Mouse (Mus musculus) small intestine, adult 2 months (tissue): ENCODE data around the gene Tex22. TPM values are rescaled to one million over a fixed set of nuclear protein-coding genes. Genes with fewer than 3 reads are reported as not detected.

Experiments
- H3K27ac ChIP-seq: fragments of 200-500 bp; 2 replicates; pipeline ENCODE4 v1.5.1; 2012; ENCODE audit warnings: low read depth, low read length, control low read depth, inconsistent platforms; ENCODE audit not compliant: insufficient read depth
- H3K27me3 ChIP-seq: fragments of 200-500 bp; 2 replicates; pipeline ENCODE4 v1.6.1; 2012; ENCODE audit warnings: mild to moderate bottlenecking, moderate library complexity, low read length, inconsistent platforms; ENCODE audit not compliant: control insufficient read depth, insufficient read depth
- H3K36me3 ChIP-seq: fragments of 200-500 bp; 2 replicates; pipeline ENCODE4 v1.6.1; 2012; ENCODE audit warnings: mild to moderate bottlenecking, low read length, control low read depth, inconsistent platforms; ENCODE audit not compliant: control insufficient read depth, insufficient read depth
- H3K4me1 ChIP-seq: fragments of 200-500 bp; 2 replicates; pipeline ENCODE4 v1.6.1; 2012; ENCODE audit warnings: low read length, inconsistent platforms, mixed read lengths; ENCODE audit not compliant: control insufficient read depth, insufficient read depth, insufficient read length
- H3K4me3 ChIP-seq: fragments of 200-500 bp; 2 replicates; pipeline ENCODE4 v1.5.1; 2012; ENCODE audit warnings: low read depth, mild to moderate bottlenecking, control low read depth, inconsistent platforms, low read length, moderate library complexity
- CTCF ChIP-seq: fragments of 200-500 bp; IDR thresholded peaks from 2 replicates; pipeline ENCODE4 v1.5.1; 2012; ENCODE audit warnings: low read depth, mild to moderate bottlenecking, control low read depth, inconsistent platforms, low read length, moderate library complexity, mixed read lengths; ENCODE audit not compliant: insufficient replicate concordance, insufficient read length; ENCODE audit errors: extremely low read depth
- POLR2A ChIP-seq: fragments of 200-500 bp; IDR thresholded peaks from 2 replicates; pipeline ENCODE4 v1.6.1; 2012; ENCODE audit warnings: low read depth, mild to moderate bottlenecking, control low read depth, inconsistent platforms, low read length, moderate library complexity
- WGBS: fragments of 180-500 bp; shearing (Covaris S2); methylation state at CpG from one replicate; pipeline ENCODE4 v1.1.7; 2018; 5-methylcytosine and 5-hydroxymethylcytosine counted together
- polyA plus RNA-seq: library from polyadenylated mRNA; depleted of rRNA; stranded (reverse); fragments of >200 nt; gene quantifications from 2 replicates; pipeline ENCODE4 v1.2.3, GENCODE M21; 2012

Gene Tex22
- polyA plus RNA-seq, 1 experiment = not detected

DNA sequence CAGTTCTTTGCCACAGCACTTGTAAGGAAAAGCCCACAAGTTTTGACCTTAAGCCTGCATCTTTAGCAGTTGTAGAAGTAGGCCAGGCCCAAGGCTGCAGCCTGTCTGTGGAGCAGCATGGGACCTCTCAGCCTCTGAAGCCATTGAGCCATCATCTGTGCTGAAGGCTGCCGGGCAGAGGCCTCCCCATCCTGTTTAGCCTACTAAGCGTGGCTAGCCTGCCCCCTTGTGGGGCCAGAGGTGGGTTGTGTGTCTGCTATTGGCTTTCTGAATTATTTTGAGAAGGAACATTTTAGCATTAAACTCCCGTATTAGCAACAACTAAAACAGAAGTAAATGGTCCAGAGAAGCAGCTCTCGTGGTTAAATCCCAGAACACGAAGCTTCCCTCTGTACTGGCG lies 28.2 kb downstream of the Tex22 start:
- H3K4me1 ChIP-seq = peaks cover 12% of the 10 kb centered on the region
- TF ChIP-seq CTCF (peak; percentile 63; the same call in 1 of the 2 replicates), POLR2A (no peak)
- WGBS = 62% methylated on average over 6 of the region's 6 CpGs
- H3K36me3 ChIP-seq = no peaks in the 10 kb centered on the region
- H3K27me3 ChIP-seq = no peaks in the 10 kb centered on the region; the same call in 1 of the 2 replicates
- no peak overlapping the region for H3K4me3 ChIP-seq
- no peak overlapping the region for H3K27ac ChIP-seq

GRCm38 (mm10) chr12:113103846-113104451 lies 29.6 kb downstream of the Tex22 start:
- Histone ChIP-seq H3K27me3 (no peaks in the 10 kb centered on the region), H3K4me3 (no peak overlapping the region), H3K27ac (no peak overlapping the region), H3K36me3 (no peaks in the 10 kb centered on the region), H3K4me1 (peaks cover 7% of the 10 kb centered on the region)
- WGBS = 65% methylated on average over 8 of the region's 8 CpGs
- TF ChIP-seq POLR2A (no peak), CTCF (peak; percentile 25; the same call in 1 of the 2 replicates)

GRCm38 (mm10) chr12:113106386-113106785 lies 32.1 kb downstream of the Tex22 start:
- H3K27ac ChIP-seq = no peak overlapping the region
- peaks cover 10% of the 10 kb centered on the region for H3K4me1 ChIP-seq
- 70% methylated on average over 6 of the region's 6 CpGs for WGBS
- no peak overlapping the region for H3K4me3 ChIP-seq
- TF ChIP-seq CTCF = no peak
- no peak for TF ChIP-seq POLR2A
- H3K36me3 ChIP-seq = no peaks in the 10 kb centered on the region
- no peaks in the 10 kb centered on the region for H3K27me3 ChIP-seq

DNA sequence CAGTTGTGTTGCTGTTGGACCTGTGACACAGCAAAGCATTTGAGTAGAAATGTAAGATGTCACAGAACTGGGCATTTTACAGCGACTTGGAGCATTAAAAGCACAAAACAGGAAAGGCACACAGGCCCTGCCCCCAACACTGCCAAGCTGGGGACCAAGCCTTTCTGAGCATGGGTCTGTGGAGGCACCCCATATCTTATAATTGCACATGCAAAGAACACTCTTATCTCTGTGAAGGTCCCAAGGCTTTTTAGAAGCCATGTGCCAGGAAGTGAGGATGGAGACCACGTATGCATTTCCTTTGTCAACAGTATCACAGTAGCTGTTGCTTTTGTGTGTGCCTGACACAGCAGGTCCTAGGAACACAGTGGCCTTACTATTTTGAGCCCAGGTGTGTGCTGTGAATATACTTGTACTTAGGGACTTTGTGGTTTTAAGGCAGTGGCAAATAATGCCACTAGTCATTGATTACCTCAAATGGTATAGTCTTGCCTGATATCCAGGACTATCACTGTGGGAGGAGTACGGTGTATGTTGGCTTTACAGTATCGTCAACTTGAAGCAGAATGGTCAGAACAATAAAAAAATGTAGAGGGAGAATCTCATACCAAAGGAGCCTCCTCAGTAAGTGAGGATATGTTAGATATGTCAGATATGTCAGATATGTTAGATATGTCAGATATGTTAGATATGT lies 33.3 kb downstream of the Tex22 start:
- H3K4me3 ChIP-seq = no peak overlapping the region
- H3K4me1 ChIP-seq = peaks cover 18% of the 10 kb centered on the region
- H3K27ac ChIP-seq = no peak overlapping the region
- WGBS = 68% methylated on average over 4 of the region's 4 CpGs
- H3K27me3 ChIP-seq = no peaks in the 10 kb centered on the region
- no peaks in the 10 kb centered on the region for H3K36me3 ChIP-seq
- no peak for TF ChIP-seq POLR2A
- TF ChIP-seq CTCF = no peak

DNA sequence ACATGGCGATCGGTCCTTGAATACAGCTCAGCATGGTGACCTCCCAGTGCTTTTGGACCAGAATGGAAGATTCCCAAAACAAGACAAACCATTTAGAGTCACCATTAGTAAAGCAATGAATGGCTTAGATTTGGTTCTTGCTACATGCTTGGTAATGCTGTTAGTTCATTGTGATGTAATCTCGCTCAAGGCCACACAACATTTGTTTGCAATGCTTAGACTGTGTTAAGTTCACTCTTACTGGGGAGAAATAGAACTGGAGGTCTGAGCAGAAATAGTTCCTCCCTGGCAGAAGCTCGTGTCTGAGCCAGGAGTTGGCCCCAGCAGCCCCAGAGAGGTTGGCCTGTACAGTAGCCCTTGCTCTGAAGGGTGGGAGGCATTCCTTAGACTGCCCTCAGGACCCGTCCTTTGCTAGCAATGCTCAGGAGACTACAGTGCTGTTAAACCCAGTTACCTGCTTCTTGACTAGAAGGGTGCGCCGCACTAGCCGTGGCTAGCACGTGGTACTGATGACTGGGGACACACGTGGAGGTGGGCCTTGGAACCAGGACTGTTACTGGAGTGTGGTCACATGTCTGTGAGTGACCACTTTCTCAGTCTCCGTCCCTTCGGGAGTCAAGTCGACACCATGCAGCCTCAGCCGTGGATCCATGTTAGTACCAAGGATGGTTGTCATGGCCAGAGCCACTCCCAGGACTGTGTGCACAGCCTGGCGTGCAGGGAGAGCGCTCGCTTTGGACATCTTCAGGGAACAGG lies 34.4 kb downstream of the Tex22 start:
- Histone ChIP-seq H3K4me3 (no peak overlapping the region), H3K27ac (no peak overlapping the region), H3K4me1 (peaks cover 29% of the 10 kb centered on the region), H3K27me3 (no peaks in the 10 kb centered on the region), H3K36me3 (no peaks in the 10 kb centered on the region)
- TF ChIP-seq CTCF = no peak
- TF ChIP-seq POLR2A = no peak
- 88% methylated on average over 17 of the region's 17 CpGs for WGBS

DNA sequence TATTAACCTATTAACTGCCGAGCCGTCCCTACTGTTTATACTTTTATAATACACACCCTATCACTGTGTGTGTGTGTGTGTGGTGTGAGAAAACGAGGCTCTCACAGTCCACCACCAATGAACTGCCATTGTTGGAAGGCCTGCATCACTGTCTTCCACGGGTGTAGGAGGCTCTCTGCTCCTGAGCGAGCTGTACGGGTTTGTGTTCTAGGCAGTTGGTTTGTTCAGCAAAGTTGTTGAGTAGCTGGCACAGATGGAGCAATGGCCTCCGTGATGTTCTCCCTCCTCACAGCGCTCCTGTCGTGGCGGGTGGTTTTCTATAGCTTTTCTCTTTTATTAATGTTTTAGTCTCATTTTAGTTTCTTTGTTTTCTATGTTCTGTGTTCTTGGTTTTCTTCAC lies 35.5 kb downstream of the Tex22 start:
- Histone ChIP-seq H3K27me3 (no peaks in the 10 kb centered on the region), H3K4me3 (no peak overlapping the region), H3K36me3 (no peaks in the 10 kb centered on the region), H3K27ac (no peak overlapping the region), H3K4me1 (peaks cover 34% of the 10 kb centered on the region)
- 87% methylated on average over 10 of the region's 10 CpGs for WGBS
- no peak for TF ChIP-seq CTCF

DNA sequence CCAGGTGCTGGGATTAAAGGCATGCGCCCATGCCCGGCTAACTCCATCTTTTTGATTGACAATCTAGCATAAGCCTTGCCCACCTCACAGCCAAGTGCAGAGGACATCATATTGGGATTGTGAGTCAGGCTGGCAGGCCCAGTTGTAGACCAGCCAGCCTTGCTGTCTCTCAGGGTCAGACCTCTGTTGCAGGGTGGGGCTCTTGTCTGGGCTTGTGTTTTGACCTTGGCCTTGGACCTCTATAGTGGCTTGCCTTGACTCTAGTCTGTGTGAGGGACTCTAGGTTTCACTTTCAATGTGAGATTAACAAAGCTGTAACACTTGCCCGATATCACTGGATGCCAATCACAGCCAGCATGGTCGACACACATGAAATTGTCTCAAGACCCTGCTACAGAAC lies 39.8 kb downstream of the Tex22 start:
- 64% methylated on average over 4 of the region's 4 CpGs for WGBS
- Histone ChIP-seq H3K4me1 (peaks cover 39% of the 10 kb centered on the region), H3K36me3 (peaks cover 8% of the 10 kb centered on the region), H3K27me3 (no peaks in the 10 kb centered on the region), H3K4me3 (no peak overlapping the region), H3K27ac (peak overlapping the region; percentile 14; the same call in 1 of the 2 replicates)
- TF ChIP-seq POLR2A (no peak), CTCF (no peak)
